8 mouse cellular contexts compared by ENCODE assay signal in the genomic region with DNA sequence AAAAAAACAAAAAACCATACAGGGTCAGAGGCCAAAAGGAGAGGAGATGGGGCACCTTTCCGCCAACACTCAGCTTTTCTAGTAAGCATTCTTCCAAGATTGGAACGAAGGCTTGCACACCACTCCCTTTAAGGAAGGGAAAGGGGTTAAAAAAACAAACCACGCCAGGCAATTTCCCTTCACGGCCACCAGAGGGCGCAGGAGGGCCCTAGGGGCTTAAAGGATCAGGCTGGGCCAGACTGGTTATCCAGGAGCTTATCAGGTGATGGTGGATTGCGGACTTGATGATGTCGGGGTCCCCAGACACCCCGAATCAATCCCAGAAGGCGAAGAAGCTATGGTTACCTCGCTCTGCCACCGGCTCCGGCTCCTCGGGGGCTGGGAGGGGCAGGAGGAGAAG. TPM values are rescaled to one million over a fixed set of nuclear protein-coding genes. Genes with fewer than 3 reads are reported as not detected.
DNase-seq lines count a peak whose midpoint lies in the region; ATAC-seq and TF ChIP-seq lines count a peak whose summit lies in the region.

No protein-coding gene starts in this region.

- H3K9ac ChIP-seq in midbrain, embryonic 15.5 days = no peak overlapping the region
- H3K9ac ChIP-seq in embryonic facial prominence, embryonic 15.5 days = no peak overlapping the region

- POLR2A ChIA-PET in Patski (lab: Charles Lee) = no interaction called here

- no peaks in the 10 kb centered on the region for H3K36me3 ChIP-seq in midbrain, embryonic 10.5 days
- no peaks in the 10 kb centered on the region for H3K36me3 ChIP-seq in midbrain, embryonic 15.5 days (replicated peaks)
- H3K36me3 ChIP-seq in embryonic facial prominence, embryonic 15.5 days = no peaks in the 10 kb centered on the region
- no peaks in the 10 kb centered on the region for H3K36me3 ChIP-seq in limb, embryonic 10.5 days

- no peak overlapping the region for H3K4me2 ChIP-seq in midbrain, embryonic 15.5 days
- 0 out of 2 replicates have a peak overlapping the region, but pooled peaks have one; percentile 8 for H3K4me2 ChIP-seq in embryonic facial prominence, embryonic 15.5 days (replicated peaks)

- CTCF ChIA-PET in Patski (lab: Charles Lee) = interaction anchor here (0.8 to 1.9 kb wide), 10 partner anchors 10 to 382 kb away, joined by 3 to 20 read pairs (median 3); partner anchors contain the start of genes Ppp1r12c, Ppp6r1 and Tnni3

- H3K27me3 ChIP-seq in midbrain, embryonic 10.5 days (ENCODE audit: low read depth, poor library complexity, severe bottlenecking) = peaks cover 8% of the 10 kb centered on the region; the same call in 1 of the 2 replicates
- no peaks in the 10 kb centered on the region for H3K27me3 ChIP-seq in midbrain, embryonic 15.5 days (replicated peaks)
- H3K27me3 ChIP-seq in Patski = no peaks in the 10 kb centered on the region
- no peaks in the 10 kb centered on the region for H3K27me3 ChIP-seq in embryonic facial prominence, embryonic 15.5 days
- H3K27me3 ChIP-seq in limb, embryonic 10.5 days (ENCODE audit: low read depth, poor library complexity, severe bottlenecking) = peaks cover 7% of the 10 kb centered on the region

- H3K4me3 ChIP-seq in midbrain, embryonic 10.5 days = no peak overlapping the region
- H3K4me3 ChIP-seq in midbrain, embryonic 15.5 days = no peak overlapping the region
- peak overlapping the region; percentile 21 for H3K4me3 ChIP-seq in embryonic facial prominence, embryonic 15.5 days (replicated peaks)
- no peak overlapping the region for H3K4me3 ChIP-seq in limb, embryonic 10.5 days

- ATAC-seq in midbrain, embryonic 15.5 days (replicated peaks) = no peak
- no peak for ATAC-seq in Patski
- ATAC-seq in embryonic facial prominence, embryonic 15.5 days (ENCODE audit: insufficient number of reproducible peaks, low FRiP score, low TSS enrichment, low read depth) = no peak

- H3K9me3 ChIP-seq in midbrain, embryonic 10.5 days (replicated peaks) = no peaks in the 10 kb centered on the region
- no peaks in the 10 kb centered on the region for H3K9me3 ChIP-seq in midbrain, embryonic 15.5 days
- no peaks in the 10 kb centered on the region for H3K9me3 ChIP-seq in embryonic facial prominence, embryonic 15.5 days (replicated peaks)
- no peaks in the 10 kb centered on the region for H3K9me3 ChIP-seq in limb, embryonic 10.5 days (replicated peaks)

- 34% methylated on average over 13 of the region's 13 CpGs for WGBS in midbrain, embryonic 10.5 days
- 28% methylated on average over 13 of the region's 13 CpGs for WGBS in midbrain, embryonic 15.5 days
- 20% methylated on average over 13 of the region's 13 CpGs for WGBS in embryonic facial prominence, embryonic 15.5 days
- 27% methylated on average over 13 of the region's 13 CpGs for WGBS in limb, embryonic 10.5 days

- H3K4me1 ChIP-seq in midbrain, embryonic 10.5 days = peaks cover 45% of the 10 kb centered on the region
- 0 out of 2 replicates have a peak, but pooled peaks cover 4% of the 10 kb centered on the region for H3K4me1 ChIP-seq in midbrain, embryonic 15.5 days
- H3K4me1 ChIP-seq in embryonic facial prominence, embryonic 15.5 days = peaks cover 18% of the 10 kb centered on the region
- peaks cover 19% of the 10 kb centered on the region for H3K4me1 ChIP-seq in limb, embryonic 10.5 days

- H3K27ac ChIP-seq in midbrain, embryonic 10.5 days (replicated peaks) = 0 out of 2 replicates have a peak overlapping the region, but pooled peaks have one; percentile 28
- no peak overlapping the region for H3K27ac ChIP-seq in midbrain, embryonic 15.5 days
- no peak overlapping the region for H3K27ac ChIP-seq in embryonic facial prominence, embryonic 15.5 days (replicated peaks)
- H3K27ac ChIP-seq in limb, embryonic 10.5 days = no peak overlapping the region

- intact Hi-C loops in left cerebral cortex, postnatal 36 days (cut with DNase I) = no loop called here

- in situ Hi-C loops in Patski (cut with MboI; ENCODE audit: low pct_unique_long_range_greater_than_20kb) = no loop called here

- DNase-seq in midbrain, embryonic 10.5 days (ENCODE audit: low spot score) = peak; percentile 53
- DNase-seq in Patski (ENCODE audit: low read depth, low spot score) = no peak
- DNase-seq in limb, embryonic 10.5 days (ENCODE audit: low spot score) = peak; percentile 70
- DNase-seq in retina, adult 2 months (ENCODE audit: low read depth, low spot score) = peak; percentile 46
- no peak for DNase-seq in left cerebral cortex, postnatal 36 days (ENCODE audit: low spot score in 2 of 2)
- DNase-seq in right cerebral cortex, postnatal 14 days = no peak

- peak; percentile 86 for TF ChIP-seq CTCF in Patski (IDR thresholded peaks at IDR 0.05)

RNA-seq across cellular contexts. Expression of gene Tnnt1, which starts 2.9 kb away (rescaled TPM):
- polyA plus RNA-seq in midbrain, embryonic 10.5 days (2016; fragmentation: Nextera tagmentation; extraction: Ambion mirVana) = 4.7 and 6.0 TPM in 2 replicates
- polyA plus RNA-seq in midbrain, embryonic 15.5 days (2015; fragmentation: Nextera tagmentation; extraction: Ambion mirVana) = 4.1 and 4.3 TPM in 2 replicates
- not detected for polyA plus RNA-seq in Patski (2021)
- 290 and 382 TPM in 2 replicates for polyA plus RNA-seq in embryonic facial prominence, embryonic 15.5 days (2015; fragmentation: Nextera tagmentation; extraction: Ambion mirVana)
- 4.1 and 15.3 TPM in 2 replicates for polyA plus RNA-seq in limb, embryonic 10.5 days (2016; fragmentation: Nextera tagmentation; extraction: Ambion mirVana)
- total RNA-seq in left cerebral cortex, postnatal 36 days (2021) = 1 to 10 TPM; 5.9 to 9.4 TPM

RNA-seq across cellular contexts. Expression of gene Tnni3, which starts 10.8 kb away (rescaled TPM):
- polyA plus RNA-seq in midbrain, embryonic 10.5 days (2016; fragmentation: Nextera tagmentation; extraction: Ambion mirVana) = 2.0 and 2.3 TPM in 2 replicates
- 1.4 and 3.5 TPM in 2 replicates for polyA plus RNA-seq in midbrain, embryonic 15.5 days (2015; fragmentation: Nextera tagmentation; extraction: Ambion mirVana)
- 0.33 TPM for polyA plus RNA-seq in Patski (2021)
- polyA plus RNA-seq in embryonic facial prominence, embryonic 15.5 days (2015; fragmentation: Nextera tagmentation; extraction: Ambion mirVana) = 5.1 and 5.9 TPM in 2 replicates
- polyA plus RNA-seq in limb, embryonic 10.5 days (2016; fragmentation: Nextera tagmentation; extraction: Ambion mirVana) = 2.6 and 3.1 TPM in 2 replicates
- total RNA-seq in left cerebral cortex, postnatal 36 days (2021) = under 1 TPM in 1 of 2 experiments, not detected in 1; 0.52 TPM

RNA-seq across cellular contexts. Expression of gene Ppp1r12c, which starts 11.8 kb away (rescaled TPM):
- 33.5 and 40.4 TPM in 2 replicates for polyA plus RNA-seq in midbrain, embryonic 10.5 days (2016; fragmentation: Nextera tagmentation; extraction: Ambion mirVana)
- polyA plus RNA-seq in midbrain, embryonic 15.5 days (2015; fragmentation: Nextera tagmentation; extraction: Ambion mirVana) = 50.3 and 51.3 TPM in 2 replicates
- polyA plus RNA-seq in Patski (2021) = 85.2 TPM
- 52.5 and 57.2 TPM in 2 replicates for polyA plus RNA-seq in embryonic facial prominence, embryonic 15.5 days (2015; fragmentation: Nextera tagmentation; extraction: Ambion mirVana)
- 36.8 and 42.1 TPM in 2 replicates for polyA plus RNA-seq in limb, embryonic 10.5 days (2016; fragmentation: Nextera tagmentation; extraction: Ambion mirVana)
- total RNA-seq in left cerebral cortex, postnatal 36 days (2021) = 100 to 1,000 TPM; 142 to 168 TPM

RNA-seq across cellular contexts. Expression of gene Dnaaf3, which starts 19.0 kb away (rescaled TPM):
- 1.8 and 2.2 TPM in 2 replicates for polyA plus RNA-seq in midbrain, embryonic 10.5 days (2016; fragmentation: Nextera tagmentation; extraction: Ambion mirVana)
- 2.3 and 2.8 TPM in 2 replicates for polyA plus RNA-seq in midbrain, embryonic 15.5 days (2015; fragmentation: Nextera tagmentation; extraction: Ambion mirVana)
- 1.9 TPM for polyA plus RNA-seq in Patski (2021)
- polyA plus RNA-seq in embryonic facial prominence, embryonic 15.5 days (2015; fragmentation: Nextera tagmentation; extraction: Ambion mirVana) = 4.4 and 7.8 TPM in 2 replicates
- polyA plus RNA-seq in limb, embryonic 10.5 days (2016; fragmentation: Nextera tagmentation; extraction: Ambion mirVana) = 2.1 and 4.2 TPM in 2 replicates
- total RNA-seq in left cerebral cortex, postnatal 36 days (2021) = under 1 TPM; 0.27 to 0.34 TPM

RNA-seq across cellular contexts. Expression of gene Syt5, which starts 34.1 kb away (rescaled TPM):
- polyA plus RNA-seq in midbrain, embryonic 10.5 days (2016; fragmentation: Nextera tagmentation; extraction: Ambion mirVana) = 5.0 and 9.8 TPM in 2 replicates
- polyA plus RNA-seq in midbrain, embryonic 15.5 days (2015; fragmentation: Nextera tagmentation; extraction: Ambion mirVana) = 155 and 162 TPM in 2 replicates
- polyA plus RNA-seq in Patski (2021) = 0.12 TPM
- 9.1 and 10.7 TPM in 2 replicates for polyA plus RNA-seq in embryonic facial prominence, embryonic 15.5 days (2015; fragmentation: Nextera tagmentation; extraction: Ambion mirVana)
- 1.1 and 2.8 TPM in 2 replicates for polyA plus RNA-seq in limb, embryonic 10.5 days (2016; fragmentation: Nextera tagmentation; extraction: Ambion mirVana)
- total RNA-seq in left cerebral cortex, postnatal 36 days (2021) = 100 to 1,000 TPM; 263 to 298 TPM

Comparison
In these comparisons a context has a peak if more than half of its experiments do, and no peak if none do; other contexts are left out.
1. DNase-seq: peak in midbrain, embryonic 10.5 days (single experiment), limb, embryonic 10.5 days (single experiment) and retina, adult 2 months (single experiment); none in Patski (single experiment), left cerebral cortex, postnatal 36 days (0 of 2) and right cerebral cortex, postnatal 14 days (single experiment).
2. RNA of gene Tnnt1, which starts 2.9 kb away (polyA plus RNA-seq): 290 to 382 TPM in embryonic facial prominence, embryonic 15.5 days; 4.1 to 15.3 TPM in limb, embryonic 10.5 days, 4.7 to 6.0 TPM in midbrain, embryonic 10.5 days, 4.1 to 4.3 TPM in midbrain, embryonic 15.5 days and not detected in Patski (single experiment); every median in the first group is over 10 times any median in the second.